Mouse (Mus musculus) 3134 (cell line): ENCODE measurements around the gene Gp1bb.

ENCODE experiments used
- DNase-seq: peaks from one replicate; pipeline ENCODE4 v3.0.0-alpha.2; 2011; ENCODE audit warnings: low spot score; ENCODE audit not compliant: insufficient read length; ENCODE audit errors: extremely low read depth

The Gp1bb gene

DNA sequence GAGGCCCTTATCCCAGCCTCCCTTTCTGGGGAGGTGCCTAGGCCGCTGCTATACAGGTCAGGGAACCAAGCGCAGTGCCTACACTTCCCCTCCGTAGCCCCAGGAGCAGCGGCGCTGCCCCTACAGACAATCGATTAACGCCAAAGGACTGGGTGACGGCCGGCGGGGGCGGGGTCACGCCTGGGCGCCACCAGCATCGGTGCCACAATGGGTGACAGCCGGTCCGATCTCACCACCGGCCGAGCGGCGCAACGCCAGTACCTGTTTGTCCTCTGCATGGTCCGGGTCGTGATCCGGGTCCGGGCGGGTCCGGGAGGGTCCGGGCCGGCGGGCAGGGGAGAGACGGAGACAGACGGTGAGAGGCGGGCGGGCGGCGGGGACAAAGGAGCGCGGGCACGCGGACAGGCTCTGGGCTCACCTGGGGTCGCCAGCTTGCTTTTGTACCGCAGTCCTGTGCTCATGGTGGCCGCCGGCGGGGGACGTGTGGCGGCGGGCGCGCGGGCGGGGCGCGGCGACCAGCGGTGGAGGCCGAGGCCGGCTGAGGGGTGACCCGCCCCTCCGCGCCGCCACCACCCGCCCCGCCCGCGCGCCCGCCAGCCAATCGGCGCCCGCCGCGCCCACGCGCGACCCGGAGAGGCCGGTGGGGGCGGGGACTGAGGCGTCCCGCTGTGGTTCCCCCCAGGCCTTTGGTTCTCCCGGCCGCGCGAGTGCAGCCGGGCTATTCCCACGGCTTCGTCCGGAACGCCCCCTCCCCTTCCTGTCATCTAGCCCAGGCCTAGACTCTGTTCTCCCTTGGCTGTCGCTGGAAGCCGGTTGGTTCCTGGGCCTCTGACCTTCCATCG lies 7.4 kb upstream of the Gp1bb start, which contains the start of gene Sept5:
Gene Sept5 (minus strand): TSS at position 565 of the 842 bp plus-strand sequence.
- DNase-seq = peak; percentile 76

DNA sequence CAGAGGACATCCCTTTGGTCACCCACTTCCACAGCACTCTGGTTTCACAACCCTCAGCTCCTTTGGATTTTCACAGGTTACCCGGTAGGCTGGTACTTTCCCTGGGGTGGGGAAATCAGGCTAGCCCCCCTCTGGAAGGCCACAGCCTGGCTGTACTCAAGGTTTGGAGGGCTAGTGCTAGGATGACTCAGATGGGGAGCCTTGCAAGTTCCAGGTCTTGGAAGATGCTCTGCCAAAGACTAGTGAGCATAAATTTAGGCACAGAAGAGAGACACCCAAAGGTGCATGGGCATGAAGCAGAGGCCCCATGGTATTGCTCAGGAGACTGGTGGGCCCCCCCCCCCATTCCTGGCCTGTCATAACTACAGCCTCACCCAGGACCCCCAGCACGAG lies 6.7 kb upstream of the Gp1bb start:
- DNase-seq = peak; percentile 55

DNA sequence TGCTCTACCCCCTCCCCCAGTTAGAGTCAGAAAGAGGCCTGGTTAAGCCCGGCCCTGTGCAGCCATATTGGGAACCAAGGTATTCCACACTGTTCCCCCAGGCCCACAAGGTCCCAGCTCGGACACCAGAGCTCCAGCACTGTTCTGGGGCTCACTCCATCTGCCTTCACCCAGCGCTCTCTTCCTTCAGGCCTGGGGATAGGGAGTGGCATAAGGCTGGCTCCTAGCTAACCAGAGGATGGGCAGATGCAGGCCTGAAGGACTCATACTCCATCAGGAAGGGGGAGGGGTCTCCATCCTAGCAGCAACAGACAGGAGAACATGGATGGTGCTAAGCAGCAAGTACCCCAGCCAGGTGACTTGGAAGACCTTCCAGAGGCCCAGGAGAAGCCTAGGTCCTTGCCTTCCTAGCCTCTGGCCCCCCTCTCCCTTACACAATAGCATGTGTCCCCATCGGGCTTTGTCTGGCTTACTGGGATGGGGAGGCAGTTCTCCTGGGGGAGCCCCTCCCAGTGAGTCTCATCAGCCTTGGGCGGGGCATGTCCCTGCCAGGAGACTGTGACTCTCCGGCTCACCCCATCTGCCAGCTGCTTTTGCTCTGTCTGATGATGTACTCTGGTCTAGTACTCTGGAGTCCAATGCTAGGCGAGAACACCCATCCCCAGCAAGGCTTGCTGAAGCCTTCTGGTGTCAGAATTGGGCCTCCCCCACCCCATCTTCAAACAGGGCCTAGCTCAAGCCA lies 6.2 kb upstream of the Gp1bb start:
- DNase-seq = peak; percentile 70

DNA sequence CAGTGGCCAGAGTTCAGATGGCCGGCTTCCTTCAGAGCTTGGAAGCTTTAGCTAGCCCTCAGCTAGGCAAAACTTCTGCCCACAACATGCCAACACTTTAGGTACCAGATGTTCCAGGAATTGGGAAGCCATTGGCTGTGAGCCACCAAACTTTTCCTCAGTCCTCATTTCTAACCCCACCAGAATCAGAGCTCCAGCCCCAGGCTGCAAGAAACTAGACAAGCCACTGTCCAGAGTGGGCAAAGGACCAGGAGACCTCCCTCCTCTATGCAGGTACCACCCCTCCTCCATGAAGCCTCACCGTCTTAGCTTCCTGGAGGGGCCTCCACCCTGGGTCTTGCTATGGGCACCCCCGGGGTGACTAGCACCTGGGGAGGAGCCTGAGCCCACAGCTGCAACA lies 5.0 kb upstream of the Gp1bb start:
- no peak for DNase-seq

DNA sequence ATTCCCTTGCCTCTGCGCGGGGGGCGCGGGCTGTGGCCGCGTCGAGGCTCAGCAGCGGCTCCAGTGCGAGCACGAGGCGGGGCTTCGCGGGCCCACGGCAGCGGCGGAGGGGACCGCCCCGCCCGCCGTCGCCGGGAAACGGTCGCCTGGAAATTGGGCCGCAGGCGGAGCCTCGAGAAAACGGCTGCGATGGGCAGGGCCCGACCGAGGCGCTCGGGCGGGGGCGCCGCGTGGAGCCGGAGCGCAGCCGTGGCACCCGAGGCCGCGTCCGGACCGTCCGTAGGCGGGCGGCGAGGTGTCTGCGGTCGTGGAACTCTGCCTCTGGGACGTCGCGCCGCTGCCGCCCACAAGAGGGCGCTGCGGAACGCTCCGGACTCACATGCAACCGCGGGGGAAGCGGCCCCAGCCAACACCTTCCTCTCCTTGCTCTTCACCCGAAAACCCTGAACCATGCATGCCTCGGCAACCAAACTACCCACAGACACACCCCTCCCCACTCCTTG lies 4.2 kb upstream of the Gp1bb start, which contains the start of gene Gm49601:
Gene Gm49601 (minus strand): TSS at position 52 of the 503 bp plus-strand sequence.
- no peak for DNase-seq

GRCm38 (mm10) chr16:18625791-18626311 lies 3.6 kb upstream of the Gp1bb start:
- DNase-seq = no peak

- no peak for DNase-seq
Measured at GRCm38 (mm10) chr16:18625097-18625496, 2.9 kb upstream of the Gp1bb start.

DNA sequence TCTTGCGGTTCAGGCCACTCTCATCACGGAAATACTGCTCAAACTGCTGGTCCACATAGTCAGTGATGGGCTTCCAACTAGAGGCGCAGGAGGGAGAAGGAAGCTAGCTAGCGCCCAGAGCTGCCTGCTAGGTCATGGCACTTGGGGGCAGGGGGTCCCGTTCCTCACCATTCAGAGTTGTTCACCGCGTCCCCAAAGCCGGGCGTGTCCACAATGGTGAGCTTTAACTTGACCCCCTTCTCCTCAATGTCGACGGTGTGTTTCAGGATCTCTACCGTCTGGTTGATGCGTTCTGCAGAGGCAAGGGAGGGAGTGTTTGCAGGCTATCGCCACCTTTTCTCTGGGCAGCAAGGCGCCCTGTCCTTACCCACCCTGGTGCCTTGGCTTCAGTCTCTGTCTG lies 2.4 kb upstream of the Gp1bb start:
- DNase-seq = no peak

- no peak for DNase-seq
Measured at GRCm38 (mm10) chr16:18623751-18624540, 1.7 kb upstream of the Gp1bb start.

GRCm38 (mm10) chr16:18622916-18623750 lies 930 bp upstream of the Gp1bb start:
- DNase-seq = no peak

- no peak for DNase-seq
Measured at GRCm38 (mm10) chr16:18621362-18622001, 721 bp downstream of the Gp1bb start.

DNA sequence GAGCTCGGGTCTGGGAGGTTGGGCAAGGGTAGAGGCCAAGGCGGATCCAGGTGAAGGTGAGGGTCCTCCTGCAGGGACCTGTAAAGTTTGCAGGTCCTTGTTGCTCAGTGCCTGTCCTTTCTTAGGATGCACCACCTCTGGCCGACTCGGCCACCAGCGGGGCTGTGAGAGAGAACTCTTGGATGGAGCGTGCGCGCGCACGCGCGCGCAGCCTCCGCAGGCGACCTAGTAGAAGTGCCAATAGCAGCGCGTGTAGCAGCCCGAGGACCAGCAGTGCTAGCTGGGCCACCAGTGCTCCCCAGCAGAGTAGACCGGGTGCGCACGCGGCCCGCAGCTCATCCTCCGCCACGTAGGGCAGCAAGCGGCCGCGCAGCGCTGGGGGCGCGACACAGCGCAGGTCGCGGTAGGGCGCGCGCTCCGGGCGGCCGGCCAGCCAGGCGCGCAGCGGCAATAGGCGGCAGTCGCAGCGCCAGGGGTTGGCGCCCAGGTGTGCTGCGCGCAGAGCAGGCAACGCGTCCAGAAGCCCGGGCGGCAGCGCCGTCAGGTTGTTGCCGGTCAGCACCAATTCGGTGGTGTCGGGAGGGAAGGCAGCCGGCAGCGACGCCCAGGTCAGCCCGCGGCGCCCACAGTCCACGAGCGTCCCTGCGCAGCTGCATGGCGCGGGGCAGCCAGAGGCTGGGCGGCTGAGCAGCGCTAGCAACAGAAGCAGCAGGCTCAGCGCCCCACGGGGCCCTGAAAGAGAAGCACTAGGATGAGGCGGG lies 1.4 kb downstream of the Gp1bb start:
- no peak for DNase-seq

DNA sequence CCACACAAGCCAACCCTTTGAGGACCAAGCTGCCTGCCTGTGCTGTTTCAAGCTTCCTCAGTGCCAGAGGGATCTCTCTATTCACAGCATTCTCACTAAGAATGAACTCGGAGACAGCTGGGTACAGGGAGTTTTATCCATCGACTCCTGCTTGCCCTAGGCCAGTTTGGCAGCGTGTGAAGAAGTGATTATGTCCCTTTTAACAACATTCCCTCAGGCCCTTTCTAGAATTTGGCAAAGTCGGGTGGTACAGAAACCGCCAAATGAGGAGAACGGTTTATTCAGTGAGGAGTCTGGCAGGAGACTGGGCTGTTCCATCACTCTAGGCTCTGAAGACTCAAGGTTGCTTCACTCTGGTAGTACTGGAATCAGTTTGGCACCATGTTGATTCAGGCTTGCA lies 2.0 kb downstream of the Gp1bb start:
- no peak for DNase-seq

DNA sequence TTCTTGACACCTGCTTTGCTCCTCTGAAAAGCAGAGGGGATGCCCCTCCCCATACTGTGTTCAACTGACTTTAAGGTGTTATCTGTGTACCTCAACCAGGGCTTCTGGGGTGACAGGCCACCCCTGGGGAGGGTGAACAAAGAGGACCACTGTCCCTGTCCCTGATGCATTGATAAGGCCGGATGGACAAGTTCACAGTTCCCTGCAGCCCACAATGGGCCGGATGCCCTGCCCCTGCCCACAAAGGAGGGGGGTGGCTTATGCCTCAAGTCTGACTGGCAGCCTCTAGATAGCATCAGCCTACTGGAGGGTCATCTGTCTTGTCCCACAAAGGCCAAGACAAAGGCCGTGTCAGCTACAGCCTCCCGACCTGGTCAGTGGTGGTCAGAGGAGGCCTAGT lies 3.1 kb downstream of the Gp1bb start:
- DNase-seq = no peak

DNA sequence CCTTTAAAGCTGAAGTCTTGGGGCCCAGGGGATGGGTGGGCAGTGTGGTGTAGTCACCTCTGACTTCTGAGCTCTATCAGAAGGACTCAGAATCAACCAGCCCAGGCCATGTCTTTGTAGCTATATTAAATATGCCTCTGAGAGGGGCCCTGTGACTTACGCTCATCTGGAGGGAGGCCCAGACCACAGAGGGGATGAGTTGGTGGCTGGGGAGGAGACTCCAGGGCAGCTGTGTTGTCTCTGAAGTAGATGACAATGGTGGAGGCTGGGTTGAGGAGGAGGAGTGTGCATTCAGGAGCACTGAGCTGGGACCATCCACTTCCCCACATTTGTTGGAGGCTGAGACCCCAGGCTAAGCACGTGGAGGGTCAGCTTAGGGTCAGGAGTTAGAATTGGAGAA lies 3.9 kb downstream of the Gp1bb start:
- no peak for DNase-seq

- peak; percentile 69 for DNase-seq
Measured at GRCm38 (mm10) chr16:18617370-18618065, 4.7 kb downstream of the Gp1bb start.

DNA sequence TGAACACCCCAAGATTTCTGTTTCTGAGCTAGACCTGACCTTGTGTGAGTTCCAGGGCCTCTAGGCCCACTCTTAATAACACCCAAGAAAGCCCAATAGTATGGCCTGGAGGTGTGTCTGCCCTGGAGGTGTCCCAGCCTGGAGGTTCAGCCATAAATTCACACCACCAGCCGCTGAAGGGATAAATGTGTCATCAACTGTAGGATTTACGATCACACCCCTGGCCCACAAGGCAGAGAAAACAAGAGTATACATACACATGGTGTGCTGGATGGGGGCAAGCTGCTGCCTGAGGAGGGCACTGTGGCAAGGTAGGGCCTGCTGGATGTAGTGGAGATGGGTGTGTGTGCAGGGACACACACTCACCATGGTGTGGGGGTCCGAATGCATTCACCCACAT lies 8.9 kb downstream of the Gp1bb start:
- DNase-seq = no peak

- no peak for DNase-seq
Measured at GRCm38 (mm10) chr16:18611752-18612151, 10.5 kb downstream of the Gp1bb start.
